Mouse (Mus musculus) stomach, postnatal 0 days (tissue): ENCODE measurements around the gene Hydin.

ENCODE experiments used
- CTCF ChIP-seq: IDR thresholded peaks from 2 replicates; pipeline ENCODE4 v1.5.1; 2016; ENCODE audit warnings: antibody characterized with exemption, low read depth, mild to moderate bottlenecking, moderate library complexity
- EP300 ChIP-seq: optimal IDR thresholded peaks from 2 replicates; pipeline ENCODE3; 2016; ENCODE audit warnings: antibody characterized with exemption

- no peak for TF ChIP-seq CTCF
- TF ChIP-seq EP300: no peak
Observed at GRCm38 (mm10) chr8:110339447-110339846, 72.7 kb downstream of the Hydin start.
